Mouse (Mus musculus) spleen, adult 2 months (tissue): ENCODE data around the gene Prss53.

Experiments
- CTCF ChIP-seq: fragments of 200-500 bp; IDR thresholded peaks from 2 replicates; pipeline ENCODE4 v1.5.1; 2011; ENCODE audit warnings: mild to moderate bottlenecking, inconsistent platforms; ENCODE audit not compliant: insufficient read depth, insufficient read length, insufficient replicate concordance; ENCODE audit errors: extremely low read depth
- POLR2A ChIP-seq: fragments of 200-500 bp; IDR thresholded peaks from 2 replicates; pipeline ENCODE4 v1.6.1; 2011; ENCODE audit warnings: low read depth, low read length, inconsistent platforms

DNA sequence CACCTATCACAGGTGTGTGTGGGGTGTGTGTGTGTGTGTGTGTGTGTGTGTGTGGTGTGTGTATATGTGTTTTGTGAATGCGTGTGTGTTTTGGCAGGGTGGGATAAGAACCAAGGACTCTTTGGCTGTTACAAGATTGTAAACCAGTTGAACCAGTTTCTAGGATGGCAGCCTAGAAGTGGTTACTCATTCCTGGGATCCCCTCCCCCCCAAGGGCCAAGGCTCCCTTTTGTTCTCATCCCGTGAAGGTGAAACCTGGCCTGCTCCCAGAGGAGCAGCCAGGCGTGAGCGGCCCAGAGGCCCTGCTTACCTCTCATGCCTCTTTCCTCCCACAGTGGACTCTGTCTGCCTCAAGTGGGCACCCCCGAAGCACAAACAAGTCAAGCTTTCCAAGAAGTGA is 34.5 kb upstream of the Prss53 start:
- TF ChIP-seq POLR2A (no peak), CTCF (no peak)
